Mouse (Mus musculus): ENCODE results near the gene Whrn. TPM values are rescaled to one million over a fixed set of nuclear protein-coding genes. Genes with fewer than 3 reads are reported as not detected.

Gene Whrn
- polyA plus RNA-seq, 1 experiment from 2014 or later = 1.2 TPM

DNA sequence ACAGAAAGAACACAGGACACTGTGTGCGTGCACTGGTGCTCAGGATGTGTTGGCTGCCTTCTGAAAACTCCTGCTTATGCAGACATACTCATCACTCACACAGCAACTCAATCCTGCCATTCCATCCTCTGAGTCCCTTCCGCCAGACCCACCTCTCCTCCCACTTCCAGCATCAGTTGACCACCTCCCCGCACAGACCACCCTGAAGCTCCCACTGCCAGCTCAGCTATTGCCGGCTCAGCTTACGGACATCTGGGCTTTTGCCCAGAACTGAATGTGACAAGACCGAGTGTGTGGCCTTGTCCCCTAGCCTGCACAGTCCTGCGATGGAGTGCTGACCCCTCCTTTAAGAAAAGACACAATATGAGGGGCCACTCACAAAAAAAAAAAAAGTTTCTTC, 55.5 kb downstream of the Whrn start:
- H3K9me3 ChIP-seq (ENCODE audit: control insufficient read depth, low read length) = no peaks in the 10 kb centered on the region
- no peak overlapping the region for H3K9ac ChIP-seq (ENCODE audit: low read length)
- H3K4me3 ChIP-seq (ENCODE audit: low read depth, low read length) = no peak overlapping the region
- no peaks in the 10 kb centered on the region for H3K36me3 ChIP-seq (ENCODE audit: control insufficient read depth, insufficient read depth, low read length)
- no peak overlapping the region for H3K4me2 ChIP-seq (replicated peaks; ENCODE audit: low read depth)
- 59% methylated on average over 7 of the region's 7 CpGs for WGBS
- ATAC-seq (ENCODE audit: low FRiP score, low TSS enrichment) (no peak), DNase-seq (ENCODE audit: low spot score) (no peak)
- H3K27ac ChIP-seq (replicated peaks) = no peak overlapping the region
- H3K27me3 ChIP-seq (ENCODE audit: control insufficient read depth, insufficient read depth, low read length) = no peaks in the 10 kb centered on the region
- TF ChIP-seq EP300 (optimal IDR thresholded peaks at IDR 0.05) = no peak
- no peak for TF ChIP-seq CTCF (IDR thresholded peaks at IDR 0.05; ENCODE audit: low read depth)
- no peaks in the 10 kb centered on the region for H3K4me1 ChIP-seq (replicated peaks; ENCODE audit: control insufficient read depth, insufficient read depth)

DNA sequence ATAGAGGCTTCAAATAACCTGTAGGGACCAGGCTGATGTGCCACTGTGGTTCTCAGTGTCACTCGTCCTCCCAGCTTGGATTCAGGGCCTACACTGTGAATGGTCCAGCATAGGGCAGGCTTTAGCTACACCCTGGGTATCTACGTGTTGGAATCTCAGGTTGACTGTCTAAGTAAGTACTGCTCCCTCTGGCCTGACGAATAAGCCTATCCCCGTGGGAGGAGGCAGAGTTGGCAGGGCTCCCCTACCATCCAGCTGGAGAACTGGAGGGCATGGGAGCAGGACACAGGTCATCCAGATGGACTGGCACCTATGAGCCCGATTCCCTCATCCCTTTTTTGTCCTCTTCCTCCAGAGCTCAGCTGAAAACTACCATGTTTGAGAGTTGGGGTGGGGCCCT, 57.8 kb downstream of the Whrn start:
- Histone ChIP-seq H3K4me3 (ENCODE audit: low read depth, low read length) (no peak overlapping the region), H3K4me2 (replicated peaks; ENCODE audit: low read depth) (no peak overlapping the region), H3K9me3 (ENCODE audit: control insufficient read depth, low read length) (no peaks in the 10 kb centered on the region), H3K4me1 (replicated peaks; ENCODE audit: control insufficient read depth, insufficient read depth) (no peaks in the 10 kb centered on the region), H3K27ac (replicated peaks) (no peak overlapping the region), H3K27me3 (ENCODE audit: control insufficient read depth, insufficient read depth, low read length) (no peaks in the 10 kb centered on the region), H3K36me3 (ENCODE audit: control insufficient read depth, insufficient read depth, low read length) (no peaks in the 10 kb centered on the region), H3K9ac (ENCODE audit: low read length) (no peak overlapping the region)
- DNase-seq (ENCODE audit: low spot score) = no peak
- 77% methylated on average over 5 of the region's 5 CpGs for WGBS
- no peak for ATAC-seq (ENCODE audit: low FRiP score, low TSS enrichment)
- TF ChIP-seq EP300 (optimal IDR thresholded peaks at IDR 0.05) = no peak

DNA sequence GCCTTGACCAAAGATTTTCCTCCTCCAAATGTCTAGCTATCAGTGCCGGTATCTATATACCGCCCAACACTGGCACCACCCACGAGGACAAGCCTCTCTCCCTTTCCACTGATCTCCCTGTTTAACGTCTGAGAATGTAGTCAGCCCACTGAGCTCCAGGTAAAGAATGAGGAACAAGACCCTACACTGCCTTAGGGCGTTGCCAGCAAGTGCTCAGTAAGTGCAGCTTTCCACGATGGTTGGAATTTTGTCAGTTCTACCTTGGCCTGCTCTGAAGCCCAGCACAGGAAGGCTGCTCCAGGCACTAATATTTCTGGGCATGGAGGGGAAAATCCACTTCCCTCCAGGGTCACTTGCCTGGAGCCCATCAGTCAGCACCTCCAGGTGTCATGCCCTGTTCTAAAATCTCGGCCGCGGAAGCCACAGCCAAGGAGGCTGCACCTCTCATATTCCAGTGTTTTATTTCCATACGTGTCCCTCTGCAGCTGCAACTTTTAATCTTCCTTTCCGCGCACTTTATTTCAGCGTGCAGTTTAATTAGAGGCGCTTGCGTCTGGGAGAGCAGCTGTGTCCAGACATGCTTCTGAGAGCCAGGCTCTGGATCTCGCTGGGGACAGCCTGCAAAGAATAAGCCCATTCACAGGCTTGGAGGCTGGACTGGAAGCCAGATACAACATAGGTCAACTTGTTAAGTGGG, 58.5 kb downstream of the Whrn start:
- Histone ChIP-seq H3K27me3 (ENCODE audit: control insufficient read depth, insufficient read depth, low read length) (no peaks in the 10 kb centered on the region), H3K9ac (ENCODE audit: low read length) (no peak overlapping the region), H3K4me1 (replicated peaks; ENCODE audit: control insufficient read depth, insufficient read depth) (no peaks in the 10 kb centered on the region), H3K9me3 (ENCODE audit: control insufficient read depth, low read length) (no peaks in the 10 kb centered on the region), H3K36me3 (ENCODE audit: control insufficient read depth, insufficient read depth, low read length) (no peaks in the 10 kb centered on the region), H3K27ac (replicated peaks) (no peak overlapping the region), H3K4me3 (ENCODE audit: low read depth, low read length) (no peak overlapping the region), H3K4me2 (replicated peaks; ENCODE audit: low read depth) (no peak overlapping the region)
- 44% methylated on average over 16 of the region's 16 CpGs for WGBS
- DNase-seq (ENCODE audit: low spot score) (no peak), ATAC-seq (ENCODE audit: low FRiP score, low TSS enrichment) (no peak)
- no peak for TF ChIP-seq EP300 (optimal IDR thresholded peaks at IDR 0.05)
- TF ChIP-seq CTCF (IDR thresholded peaks at IDR 0.05; ENCODE audit: low read depth) = no peak

DNA sequence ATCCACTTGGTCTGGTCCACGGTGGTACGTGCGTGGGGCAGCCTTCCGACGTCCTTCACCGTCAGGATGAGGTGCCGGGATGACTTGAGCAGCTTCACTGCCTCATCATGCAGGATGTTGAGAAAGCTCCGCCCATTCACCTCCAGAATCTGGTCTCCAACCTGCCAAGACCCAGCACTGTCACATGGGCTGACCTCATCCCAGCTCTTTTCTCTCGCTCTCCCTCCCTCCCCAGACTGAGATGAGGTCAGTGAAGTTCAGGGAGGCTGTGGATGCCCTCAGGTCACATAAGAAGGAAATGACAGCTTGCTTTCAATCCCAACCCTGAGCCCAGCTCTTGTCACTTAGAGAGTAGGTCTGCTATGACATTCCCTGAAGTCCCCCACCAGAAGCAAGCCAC, 60.4 kb downstream of the Whrn start:
- DNase-seq (ENCODE audit: low spot score) (no peak), ATAC-seq (ENCODE audit: low FRiP score, low TSS enrichment) (peak; percentile 31; the same call in 1 of the 2 replicates)
- TF ChIP-seq CTCF (IDR thresholded peaks at IDR 0.05; ENCODE audit: low read depth) (no peak), EP300 (optimal IDR thresholded peaks at IDR 0.05) (no peak)
- H3K9ac ChIP-seq (ENCODE audit: low read length) = no peak overlapping the region
- H3K4me1 ChIP-seq (replicated peaks; ENCODE audit: control insufficient read depth, insufficient read depth) = no peaks in the 10 kb centered on the region
- H3K36me3 ChIP-seq (ENCODE audit: control insufficient read depth, insufficient read depth, low read length) = no peaks in the 10 kb centered on the region
- H3K27me3 ChIP-seq (ENCODE audit: control insufficient read depth, insufficient read depth, low read length) = no peaks in the 10 kb centered on the region
- no peak overlapping the region for H3K27ac ChIP-seq (replicated peaks)
- no peak overlapping the region for H3K4me3 ChIP-seq (ENCODE audit: low read depth, low read length)
- WGBS = 83% methylated on average over 9 of the region's 9 CpGs
- no peak overlapping the region for H3K4me2 ChIP-seq (replicated peaks; ENCODE audit: low read depth)
- no peaks in the 10 kb centered on the region for H3K9me3 ChIP-seq (ENCODE audit: control insufficient read depth, low read length)

DNA sequence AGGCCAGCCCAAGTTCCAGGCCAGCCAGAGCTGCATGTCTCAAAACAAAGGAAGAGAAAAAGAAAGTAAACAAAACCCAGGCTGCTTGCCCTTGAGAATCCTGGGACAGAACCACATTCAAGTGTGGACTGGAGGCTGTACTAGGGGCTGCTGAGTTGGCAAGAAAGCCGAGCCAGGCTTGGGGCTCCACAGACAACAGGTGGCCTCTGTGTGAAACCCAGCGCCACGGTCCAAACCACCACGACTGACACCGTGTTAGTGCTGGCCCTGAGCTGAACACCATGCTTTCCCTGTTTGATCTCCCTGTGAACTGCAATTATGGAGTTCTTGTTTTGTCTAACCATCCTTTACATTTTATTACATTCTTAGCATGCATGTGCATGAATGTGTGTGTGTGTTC, 64.7 kb downstream of the Whrn start:
- Histone ChIP-seq H3K9ac (ENCODE audit: low read length) (no peak overlapping the region), H3K27ac (replicated peaks) (no peak overlapping the region), H3K4me2 (replicated peaks; ENCODE audit: low read depth) (no peak overlapping the region), H3K27me3 (ENCODE audit: control insufficient read depth, insufficient read depth, low read length) (no peaks in the 10 kb centered on the region), H3K4me1 (replicated peaks; ENCODE audit: control insufficient read depth, insufficient read depth) (no peaks in the 10 kb centered on the region), H3K9me3 (ENCODE audit: control insufficient read depth, low read length) (no peaks in the 10 kb centered on the region), H3K36me3 (ENCODE audit: control insufficient read depth, insufficient read depth, low read length) (no peaks in the 10 kb centered on the region), H3K4me3 (ENCODE audit: low read depth, low read length) (no peak overlapping the region)
- ATAC-seq (ENCODE audit: low FRiP score, low TSS enrichment) = no peak
- no peak for TF ChIP-seq CTCF (IDR thresholded peaks at IDR 0.05; ENCODE audit: low read depth)
- TF ChIP-seq EP300 (optimal IDR thresholded peaks at IDR 0.05) = no peak
- WGBS = 52% methylated on average over 5 of the region's 5 CpGs
- no peak for DNase-seq (ENCODE audit: low spot score)

DNA sequence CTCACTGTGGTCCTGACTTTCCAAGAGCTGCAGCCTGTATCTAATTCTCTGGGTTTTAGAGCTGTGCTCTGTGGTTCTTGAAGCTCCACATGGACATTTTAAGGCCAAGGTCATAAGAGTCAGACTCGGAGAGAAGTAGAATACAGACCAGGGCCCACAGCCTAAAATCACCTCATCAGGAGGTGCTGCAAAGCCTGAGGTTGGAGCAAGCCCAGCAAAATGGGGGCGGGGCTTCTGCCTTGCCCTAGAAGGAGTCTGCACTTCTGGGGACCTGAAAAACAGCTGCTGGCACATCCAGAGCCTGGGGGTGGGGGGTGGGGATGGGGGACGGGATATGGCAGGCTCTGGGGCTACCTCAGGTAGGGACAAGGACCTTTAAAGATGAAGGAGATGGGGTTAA, 65.4 kb downstream of the Whrn start:
- H3K36me3 ChIP-seq (ENCODE audit: control insufficient read depth, insufficient read depth, low read length) = no peaks in the 10 kb centered on the region
- WGBS = 53% methylated on average over 3 of the region's 3 CpGs
- H3K9me3 ChIP-seq (ENCODE audit: control insufficient read depth, low read length) = no peaks in the 10 kb centered on the region
- H3K4me1 ChIP-seq (replicated peaks; ENCODE audit: control insufficient read depth, insufficient read depth) = no peaks in the 10 kb centered on the region
- H3K4me2 ChIP-seq (replicated peaks; ENCODE audit: low read depth) = no peak overlapping the region
- no peak overlapping the region for H3K9ac ChIP-seq (ENCODE audit: low read length)
- H3K27ac ChIP-seq (replicated peaks) = no peak overlapping the region
- no peaks in the 10 kb centered on the region for H3K27me3 ChIP-seq (ENCODE audit: control insufficient read depth, insufficient read depth, low read length)
- ATAC-seq (ENCODE audit: low FRiP score, low TSS enrichment) = 0 out of 2 replicates have a peak, but pooled peaks have one; percentile 5
- no peak overlapping the region for H3K4me3 ChIP-seq (ENCODE audit: low read depth, low read length)
- no peak for DNase-seq (ENCODE audit: low spot score)
- TF ChIP-seq EP300 (optimal IDR thresholded peaks at IDR 0.05) (no peak), CTCF (IDR thresholded peaks at IDR 0.05; ENCODE audit: low read depth) (no peak)
